19 mouse cellular contexts compared by ENCODE assay signal in genomic region chr7:80531087-80531486, GRCm38 (mm10). TPM values are rescaled to one million over a fixed set of nuclear protein-coding genes. Genes with fewer than 3 reads are reported as not detected.
DNase-seq lines count a peak whose midpoint lies in the region; ATAC-seq and TF ChIP-seq lines count a peak whose summit lies in the region.
"Had no signal": no experiment of that assay in that cellular context is flagged by ENCODE, and none has a peak within 500 bp of the region (broad histone marks: within the 10 kb centered on the region; RNA-seq: fewer than 3 reads in every experiment).

No protein-coding gene starts in this region.

- no peak for TF ChIP-seq CTCF in G1E (IDR thresholded peaks at IDR 0.05; ENCODE audit: low read depth, low read length)
- no peak for TF ChIP-seq CTCF in liver, embryonic 14.5 days (IDR thresholded peaks at IDR 0.05; ENCODE audit: low read depth)

- no peak overlapping the region for H3K9ac ChIP-seq in liver, embryonic 13.5 days
- 0 out of 2 replicates have a peak overlapping the region, but pooled peaks have one; percentile 16 for H3K9ac ChIP-seq in liver, embryonic 14.5 days (replicated peaks)
- H3K9ac ChIP-seq: embryonic facial prominence, embryonic 15.5 days; heart, embryonic 12.5 days; hindbrain, embryonic 14.5 days had no signal

- peaks cover 16% of the 10 kb centered on the region for H3K36me3 ChIP-seq in liver, embryonic 13.5 days
- H3K36me3 ChIP-seq in G1E (replicated peaks) (peaks cover 37% of the 10 kb centered on the region), macrophage (ENCODE audit: inconsistent target) (no peaks in the 10 kb centered on the region)
- no peaks in the 10 kb centered on the region; the same call in 1 of the 2 replicates for H3K36me3 ChIP-seq in liver, embryonic 14.5 days (replicated peaks; ENCODE audit: control insufficient read depth, insufficient read depth, low read depth)
- H3K36me3 ChIP-seq: embryonic facial prominence, embryonic 15.5 days; heart, embryonic 12.5 days had no signal

- H3K4me2 ChIP-seq in liver, embryonic 13.5 days, result peak overlapping the region; percentile 82
- peak overlapping the region; percentile 87 for H3K4me2 ChIP-seq in liver, embryonic 14.5 days (ENCODE audit: low read depth)
- H3K4me2 ChIP-seq: embryonic facial prominence, embryonic 15.5 days; heart, embryonic 12.5 days; hindbrain, embryonic 14.5 days had no signal

- peaks cover 82% of the 10 kb centered on the region for H3K79me2 ChIP-seq in macrophage (ENCODE audit: inconsistent target)

- no peak for DNase-seq in liver, embryonic 13.5 days
- DNase-seq in liver (no peak), G1E (ENCODE audit: low spot score) (no peak)
- no peak for DNase-seq in liver, embryonic 14.5 days (ENCODE audit: low read depth in 3 of 3, low spot score in 3 of 3)
- DNase-seq in testis, postnatal 14 days (ENCODE audit: low spot score), result no peak
- no peak for DNase-seq in cerebellum, adult 11-12 months
- DNase-seq: adrenal gland, adult 2 months; adrenal gland, postnatal 25 days; cerebellum, adult 8-10 months; cerebellum, postnatal 14 days; embryo, embryonic 11 days; gastrocnemius, adult 2 months; gastrocnemius, postnatal 25 days had no signal

- H3K4me3 ChIP-seq in liver, embryonic 13.5 days (replicated peaks), result peak overlapping the region; percentile 2; the same call in 1 of the 2 replicates
- peak overlapping the region; percentile 45; the same call in 1 of the 2 replicates for H3K4me3 ChIP-seq in G1E (ENCODE audit: low read depth, low read length)
- H3K4me3 ChIP-seq in liver, embryonic 14.5 days (ENCODE audit: insufficient read depth in 1 of 2, low read depth in 2 of 2, low read length in 2 of 2), result no peak overlapping the region
- no peak overlapping the region for H3K4me3 ChIP-seq in macrophage (ENCODE audit: inconsistent target)
- H3K4me3 ChIP-seq: embryonic facial prominence, embryonic 15.5 days; gastrocnemius, adult 2 months; heart, embryonic 12.5 days; hindbrain, embryonic 10.5 days had no signal

- 38% methylated on average over 6 of the region's 6 CpGs for WGBS in liver, embryonic 13.5 days (ENCODE audit: insufficient replicate concordance)
- 37% methylated on average over 6 of the region's 6 CpGs for WGBS in liver, embryonic 14.5 days (ENCODE audit: insufficient replicate concordance)
- 35% methylated on average over 6 of the region's 6 CpGs for WGBS in macrophage (ENCODE audit: missing documents)

- peaks cover 68% of the 10 kb centered on the region for H3K4me1 ChIP-seq in liver, embryonic 13.5 days (replicated peaks)
- peaks cover 67% of the 10 kb centered on the region for H3K4me1 ChIP-seq in G1E (ENCODE audit: insufficient read depth, low read depth, low read length)
- peaks cover 29 to 37% of the 10 kb centered on the region in 2 experiments for H3K4me1 ChIP-seq in liver, embryonic 14.5 days (replicated peaks; ENCODE audit: control insufficient read depth in 2 of 2, insufficient read depth in 2 of 2, low read length in 1 of 2)

- no peak for TF ChIP-seq EP300 in liver, embryonic 14.5 days (IDR thresholded peaks at IDR 0.05; ENCODE audit: low read depth)

- H3K27me3 ChIP-seq in liver, embryonic 13.5 days, result no peaks in the 10 kb centered on the region
- no peaks in the 10 kb centered on the region for H3K27me3 ChIP-seq in G1E (ENCODE audit: insufficient read depth, low read length)
- H3K27me3 ChIP-seq in liver, embryonic 14.5 days (ENCODE audit: control insufficient read depth, insufficient read depth, low read length), result no peaks in the 10 kb centered on the region
- H3K27me3 ChIP-seq: embryonic facial prominence, embryonic 15.5 days; heart, embryonic 12.5 days had no signal

- no peak for ATAC-seq in liver, embryonic 13.5 days (ENCODE audit: low read depth)
- no peak for ATAC-seq in G1E (ENCODE audit: extremely low read depth, insufficient number of reproducible peaks, low FRiP score, poor library complexity, severe bottlenecking)
- no peak for ATAC-seq in liver, embryonic 14.5 days (ENCODE audit: insufficient read depth)
- ATAC-seq: forebrain, embryonic 14.5 days had no signal

- H3K9me3 ChIP-seq in liver, embryonic 13.5 days (replicated peaks), result no peaks in the 10 kb centered on the region
- no peaks in the 10 kb centered on the region for H3K9me3 ChIP-seq in G1E (replicated peaks)
- H3K9me3 ChIP-seq in liver, embryonic 14.5 days (ENCODE audit: control insufficient read depth, low read length), result no peaks in the 10 kb centered on the region
- H3K9me3 ChIP-seq: embryonic facial prominence, embryonic 15.5 days; heart, embryonic 12.5 days; hindbrain, embryonic 10.5 days had no signal

- H3K27ac ChIP-seq in liver, embryonic 13.5 days, result 0 out of 2 replicates have a peak overlapping the region, but pooled peaks have one; percentile 3
- no peak overlapping the region for H3K27ac ChIP-seq in liver, embryonic 14.5 days
- peak overlapping the region; percentile 49 for H3K27ac ChIP-seq in macrophage
- H3K27ac ChIP-seq: embryonic facial prominence, embryonic 15.5 days; gastrocnemius, adult 2 months; hindbrain, embryonic 10.5 days; hindbrain, embryonic 14.5 days had no signal

RNA-seq across cellular contexts. Expression of gene Blm, which starts 3.8 kb away (rescaled TPM):
- polyA plus RNA-seq in liver, embryonic 13.5 days (2015; fragmentation: Nextera tagmentation; extraction: Ambion mirVana), result 29.7 and 34.0 TPM in 2 replicates
- total RNA-seq in G1E (2014; fragmentation: Nextera tagmentation) (198 and 220 TPM in 2 replicates), G1E (2017) (76.4 and 89.2 TPM in 2 replicates)
- polyA plus RNA-seq in G1E (2012) (81.8 and 96.9 TPM in 2 replicates), macrophage (2018) (2.5 to 9.1 TPM (median 7.2 TPM) in 3 replicates)
- 12.1 and 19.8 TPM in 2 replicates for polyA plus RNA-seq in liver, embryonic 14.5 days (2012; rRNA removed)
- 24.8 and 28.1 TPM in 2 replicates for polyA plus RNA-seq in liver, embryonic 14.5 days (2014; fragmentation: Nextera tagmentation; extraction: Ambion mirVana)
- total RNA-seq in macrophage (2018; cell fraction: chromatin; rRNA removed), result 10 to 100 TPM in 24 of 26 experiments, 1 to 10 TPM in 2; 6.5 to 42.8 (median 27.5) TPM
- 1 to 10 TPM; 2.1 to 5.1 (median 3.8) TPM for total RNA-seq in macrophage (2018; cell fraction: cytosol; rRNA removed)
- 10 to 100 TPM in 22 of 26 experiments, 1 to 10 TPM in 4; 7.3 to 52.8 (median 15.7) TPM for total RNA-seq in macrophage (2018; cell fraction: nucleus; rRNA removed)

Comparison
In these comparisons a context has a peak if more than half of its experiments do, and no peak if none do; other contexts are left out.
1. H3K4me3 ChIP-seq: peak in liver, embryonic 13.5 days (single experiment) and G1E (single experiment); none in liver, embryonic 14.5 days (0 of 2) and macrophage (single experiment).